Mouse (Mus musculus) c-Kit-positive CD71-positive TER-119-negative erythroid progenitor cells, embryonic 14.5 days (primary cell): ENCODE data around the gene Pdzd8.

Source experiments
- DNase-seq: peaks from one replicate; pipeline ENCODE4 v3.0.0-alpha.2; 2013; ENCODE audit warnings: low read depth

Pdzd8 gene

DNA sequence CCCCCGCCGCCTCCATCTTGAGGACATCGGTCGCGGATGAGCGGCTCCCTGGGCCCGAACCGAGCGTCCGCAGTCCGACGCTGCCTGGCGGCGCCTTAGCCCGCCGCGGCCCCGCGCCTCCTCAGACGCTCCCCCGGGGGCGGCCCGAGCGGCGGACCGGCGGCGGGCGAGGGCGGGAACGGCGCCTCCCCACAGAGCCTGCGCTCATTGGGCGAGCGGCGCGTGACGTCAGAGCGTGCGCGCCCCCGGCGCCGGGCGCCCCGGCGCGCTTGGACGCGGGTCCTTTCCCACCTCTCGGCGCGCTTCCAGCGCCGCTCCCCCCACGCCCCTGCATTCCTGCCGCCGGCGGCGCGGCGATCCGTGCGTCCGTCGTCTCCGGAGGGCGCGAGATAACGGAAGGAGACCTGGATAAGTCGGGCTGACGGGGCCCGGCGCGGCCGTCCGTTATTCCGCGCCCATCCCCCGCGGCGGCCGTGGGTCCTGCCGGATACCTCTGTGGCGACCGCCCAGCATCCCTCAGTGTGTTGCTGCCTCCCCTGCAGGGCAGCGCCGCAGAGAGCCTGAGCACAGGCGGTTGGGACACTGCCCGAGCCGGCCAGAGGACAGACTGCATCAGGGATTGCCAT, at the start of gene Pdzd8:
Pdzd8 (minus strand) TSS at position 123 of the 626 bp plus-strand sequence.
- DNase-seq = no peak

DNA sequence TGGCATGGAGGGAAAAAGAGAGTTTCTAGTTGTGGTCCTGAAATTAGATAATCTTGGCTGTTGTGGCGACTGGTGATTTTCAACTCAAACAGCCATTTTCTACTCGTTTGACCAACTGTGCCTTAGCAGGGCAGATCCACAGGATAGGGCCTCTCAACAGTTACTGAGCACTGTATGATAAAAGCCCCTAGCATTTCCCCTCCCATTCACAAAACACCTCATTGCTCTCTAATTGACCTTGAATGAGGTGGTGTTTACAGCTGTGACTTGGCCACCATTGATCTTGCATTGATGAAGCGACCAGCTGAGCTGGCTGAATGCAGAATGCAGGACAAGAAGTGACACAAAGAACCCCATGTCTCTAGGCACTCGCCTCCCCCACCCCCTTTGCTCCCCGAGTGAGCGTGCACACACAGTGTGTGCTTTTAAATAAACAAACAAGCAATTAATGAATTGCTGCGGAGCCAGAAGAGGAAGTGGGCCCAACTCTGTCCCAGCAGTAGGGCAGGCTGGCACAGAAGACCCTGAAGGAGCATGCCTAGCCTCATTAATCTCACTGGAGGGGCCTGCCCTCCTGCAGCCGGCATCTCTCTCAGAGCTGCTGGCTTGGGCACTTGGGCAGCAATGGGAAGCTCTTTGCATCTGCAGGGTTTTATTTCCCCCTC, 48.3 kb upstream of the Pdzd8 start:
- no peak for DNase-seq

DNA sequence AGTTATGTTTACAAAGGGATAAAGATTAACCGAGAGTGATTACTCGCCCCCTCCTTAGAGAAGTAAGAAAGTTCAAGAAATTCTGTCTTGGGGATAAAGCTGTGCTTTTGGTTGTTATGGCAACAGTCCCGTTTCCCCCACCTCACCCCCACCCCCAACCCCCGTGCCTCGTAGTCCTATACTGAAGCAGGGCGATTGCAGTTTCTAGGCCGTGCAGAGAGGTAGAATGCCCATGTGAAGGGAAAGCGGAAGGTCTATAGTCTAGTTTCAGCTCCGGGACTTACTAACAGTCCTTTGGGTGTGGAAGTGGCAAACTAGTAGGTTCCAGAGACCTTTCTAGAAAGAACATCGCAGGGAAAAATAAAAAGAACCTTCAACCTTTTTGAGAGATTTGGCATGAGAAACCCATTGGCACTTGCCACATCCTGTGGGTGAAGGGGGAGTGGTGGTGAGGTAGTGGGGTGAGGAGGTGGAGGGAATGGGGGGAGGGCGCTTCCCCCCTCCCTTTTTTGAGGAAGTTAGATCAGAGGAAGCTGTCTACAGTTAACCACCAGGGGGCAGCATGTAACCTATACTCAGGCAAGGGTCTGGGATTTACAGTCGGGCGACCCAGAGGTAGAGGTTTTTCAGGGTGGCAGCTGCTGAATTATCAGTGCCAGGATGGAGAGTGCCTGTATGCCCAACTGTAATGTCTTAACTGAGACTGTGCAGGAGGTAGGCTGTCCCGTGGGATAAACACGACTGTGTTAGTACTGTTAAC, 43.4 kb upstream of the Pdzd8 start:
- DNase-seq = peak; percentile 36

DNA sequence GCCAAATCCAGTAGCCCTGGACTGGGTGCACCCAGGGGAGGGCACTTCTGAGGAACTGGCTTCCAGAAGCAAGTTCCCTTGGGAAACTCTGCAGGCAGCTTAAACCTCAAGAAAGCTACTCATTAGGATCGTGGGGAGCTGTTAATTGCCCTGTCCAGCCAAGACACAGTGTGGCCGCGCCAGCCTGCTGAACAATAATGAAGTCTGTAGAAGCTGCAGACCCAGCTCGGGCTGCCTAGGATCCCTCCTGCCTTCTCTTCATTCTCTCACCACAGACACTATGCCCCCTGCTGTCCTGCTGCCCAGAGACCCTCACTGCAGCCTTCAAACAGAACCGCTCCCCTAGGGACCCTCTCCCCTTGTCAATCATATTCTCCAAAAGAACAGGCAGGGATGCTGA, 42.8 kb upstream of the Pdzd8 start:
- DNase-seq = no peak

DNA sequence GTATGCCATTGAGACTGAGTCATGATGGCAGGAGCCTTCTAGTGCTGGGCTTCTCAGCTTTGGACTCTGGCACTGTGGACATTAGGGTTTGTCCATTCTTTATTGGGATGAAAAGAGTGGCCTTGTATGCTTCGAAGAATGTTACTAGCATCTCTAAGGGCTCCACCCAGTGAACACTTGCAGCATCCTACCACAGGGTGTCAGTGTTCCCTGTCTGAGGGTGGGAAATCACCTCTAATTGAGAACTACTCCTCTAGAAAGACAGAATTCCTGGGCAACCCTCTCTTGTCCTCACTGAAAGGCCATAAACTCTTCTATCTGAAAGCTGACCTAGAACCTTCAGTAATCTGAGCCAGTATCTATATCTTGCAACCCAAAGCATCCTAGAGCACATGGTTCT, 41.6 kb upstream of the Pdzd8 start:
- no peak for DNase-seq

DNA sequence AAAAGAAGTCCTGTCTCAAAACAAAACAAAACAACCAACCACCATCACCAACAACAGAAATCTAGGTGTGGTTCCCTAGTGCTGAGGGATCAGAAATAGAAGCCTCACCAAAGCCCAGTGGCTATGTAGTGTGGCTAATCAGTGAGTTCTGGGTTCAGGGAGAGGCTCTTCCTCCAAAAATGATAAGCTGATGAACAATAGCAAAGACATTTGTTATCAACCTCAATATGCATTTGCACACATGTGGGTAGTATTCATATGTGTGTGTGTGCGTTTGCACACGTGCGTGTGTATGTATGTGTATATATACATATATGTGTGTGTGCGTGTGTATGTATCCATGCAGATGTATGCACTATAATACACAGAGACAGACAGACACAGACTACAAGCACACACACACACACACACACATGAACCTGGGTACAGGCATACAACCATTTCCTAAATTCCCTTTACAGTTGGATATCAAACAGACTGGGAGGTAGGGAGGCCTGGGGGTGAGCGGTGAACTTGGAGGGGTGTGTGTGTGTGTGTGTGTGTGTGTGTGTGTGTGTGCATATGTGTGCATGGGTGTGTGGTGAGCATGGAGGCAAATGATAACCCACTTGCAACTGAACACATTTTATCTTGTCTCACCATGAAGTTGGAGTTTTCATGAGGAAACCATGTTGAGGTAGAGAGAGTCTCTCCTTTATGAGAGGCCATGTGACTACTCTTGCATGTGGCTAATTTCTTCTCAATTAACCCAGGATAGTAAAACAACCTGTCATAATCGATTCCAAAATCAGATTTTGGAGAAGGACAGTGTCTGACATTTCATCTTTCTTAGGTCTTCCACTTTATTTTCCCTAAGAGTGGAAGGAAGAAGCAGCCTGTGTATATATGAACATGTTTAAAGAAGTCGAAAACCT, 39.3 kb upstream of the Pdzd8 start:
- no peak for DNase-seq

DNA sequence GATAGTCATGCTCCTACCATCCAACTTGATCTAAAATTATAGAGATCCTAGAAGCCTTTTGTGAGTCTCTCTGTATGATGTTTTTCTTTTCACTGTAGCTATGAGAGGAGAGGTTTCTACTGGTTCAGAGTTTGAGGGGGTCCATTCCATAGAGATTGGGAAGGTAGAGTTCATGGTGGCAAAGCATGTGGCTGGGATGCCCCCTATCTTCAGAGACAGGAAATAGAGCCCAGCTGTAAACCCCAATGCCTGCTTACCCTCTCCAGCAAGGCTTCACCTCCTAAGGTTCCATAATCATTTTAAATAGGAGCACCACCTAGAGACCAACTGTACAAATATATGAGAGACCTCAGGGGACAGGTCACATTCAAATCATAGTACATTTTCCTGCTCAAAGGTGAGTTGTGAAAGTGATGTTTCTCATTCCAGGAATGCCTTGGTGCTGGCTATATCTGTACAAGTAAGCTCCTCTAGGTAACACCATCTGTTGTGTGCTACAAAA, 36.9 kb upstream of the Pdzd8 start:
- DNase-seq = no peak

DNA sequence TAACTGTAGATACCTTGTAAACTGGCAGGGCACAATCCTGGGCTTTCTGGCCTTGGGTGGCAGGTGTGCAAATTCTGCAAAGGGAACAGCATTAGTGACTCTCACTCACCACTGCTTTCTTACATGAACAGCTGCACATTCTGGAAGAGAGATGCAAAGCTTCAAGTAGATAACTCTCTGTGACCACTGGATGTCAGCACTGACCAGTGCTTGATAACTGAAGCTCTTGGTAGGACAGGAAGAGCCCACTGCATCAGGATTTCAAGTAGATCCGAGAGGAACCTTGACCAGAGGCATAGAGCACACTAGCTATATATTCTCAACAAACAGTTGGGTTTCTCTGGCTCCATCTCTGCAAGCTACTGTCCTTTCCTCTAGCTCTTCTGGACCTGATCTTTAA, 34.4 kb upstream of the Pdzd8 start:
- no peak for DNase-seq

DNA sequence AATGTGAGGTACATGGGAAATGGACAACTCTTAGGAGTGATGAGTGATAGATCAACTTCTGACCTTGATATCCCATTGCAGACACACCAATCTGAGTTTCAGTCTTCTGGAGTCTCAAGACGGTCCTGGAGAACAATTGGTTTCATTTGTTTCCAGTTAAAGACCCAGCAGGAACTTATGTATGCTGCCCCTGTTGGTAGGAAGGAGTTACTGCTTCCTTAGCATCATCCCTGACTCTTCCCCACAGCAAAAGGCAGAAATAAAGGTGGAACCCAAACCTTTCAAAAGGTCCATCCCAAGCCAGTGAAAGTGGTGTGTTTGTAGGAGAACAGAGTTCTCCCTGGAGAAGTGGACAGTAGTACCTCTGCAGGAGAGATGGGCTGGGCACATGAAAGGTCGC, 30.9 kb upstream of the Pdzd8 start:
- DNase-seq = no peak

DNA sequence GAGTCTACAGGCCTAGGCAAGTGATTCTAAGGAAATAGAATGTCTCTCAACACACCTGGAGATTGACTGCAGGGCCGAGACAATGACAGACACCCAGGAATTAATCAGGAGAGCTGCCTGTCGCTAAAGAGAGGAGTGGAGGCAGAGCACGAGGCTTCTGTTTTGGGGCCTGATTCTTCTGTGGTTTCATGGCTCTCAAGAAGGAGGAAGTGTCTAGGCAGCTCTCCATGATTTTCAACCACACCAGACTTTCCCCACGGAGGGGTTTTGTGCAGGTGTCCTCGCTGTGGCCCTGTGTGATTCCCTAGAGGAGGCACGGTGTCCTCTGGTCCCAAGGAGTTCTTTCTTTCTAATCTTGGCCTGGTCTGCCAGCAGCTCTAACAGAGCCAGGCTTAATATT, 29.4 kb upstream of the Pdzd8 start:
- no peak for DNase-seq

DNA sequence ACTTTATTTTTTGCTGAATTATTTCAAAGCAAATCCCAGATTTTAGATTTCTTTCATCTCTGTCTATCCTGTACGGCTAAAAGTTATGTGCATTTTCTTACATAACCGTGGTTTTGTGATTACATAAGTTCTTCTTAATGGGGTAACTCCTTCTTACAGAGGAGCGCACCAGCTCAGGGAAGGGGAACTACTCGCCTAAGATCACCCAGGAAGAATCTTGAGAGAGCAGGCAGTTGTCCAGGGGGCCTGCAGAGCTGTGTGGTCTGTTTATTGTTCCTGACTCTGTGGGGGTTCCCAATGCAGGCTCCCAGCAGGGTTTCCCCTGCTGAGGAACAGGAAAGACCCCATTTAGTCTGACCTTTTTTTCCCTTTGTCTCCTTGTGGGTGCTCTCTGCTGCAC, 27.3 kb upstream of the Pdzd8 start:
- no peak for DNase-seq

DNA sequence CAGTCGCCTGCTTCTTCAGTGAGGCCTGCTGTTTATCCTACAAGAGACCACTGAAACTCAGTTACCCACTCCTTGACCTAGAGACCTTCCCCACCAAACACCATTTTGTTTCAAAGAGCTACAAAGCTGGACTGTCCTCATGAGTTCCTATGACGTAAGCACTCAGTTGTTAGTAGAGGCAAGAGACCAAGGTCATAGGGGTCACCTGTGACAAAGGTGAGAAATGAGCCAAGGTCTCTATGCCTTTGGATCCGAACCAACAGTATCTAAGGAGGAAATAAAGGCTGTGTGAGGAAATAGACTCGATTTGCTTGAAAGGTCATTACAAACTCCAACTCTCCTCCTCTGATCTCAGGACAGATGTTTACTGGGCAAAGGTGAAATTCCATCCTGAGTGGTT, 25.4 kb upstream of the Pdzd8 start:
- DNase-seq = no peak

DNA sequence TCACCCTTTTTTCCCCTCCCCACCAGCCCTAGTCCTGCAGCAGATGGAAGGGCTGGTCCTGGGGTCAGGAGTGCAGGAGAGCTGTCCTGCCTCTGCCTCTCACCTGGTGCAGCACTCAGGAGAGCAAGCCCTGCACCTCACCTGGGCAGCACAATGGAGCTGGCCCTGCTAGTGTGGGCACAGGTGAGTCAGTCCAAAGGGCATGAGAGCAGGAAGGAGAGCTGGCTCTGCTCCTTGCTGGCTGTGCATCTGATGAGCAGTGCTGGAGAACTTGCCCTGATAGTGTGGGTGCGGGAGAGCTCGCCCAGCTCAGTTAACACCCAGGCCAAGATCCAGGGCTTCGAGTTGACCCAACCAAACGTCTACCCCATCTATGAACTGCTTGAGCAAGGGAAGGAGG, 22.3 kb upstream of the Pdzd8 start:
- no peak for DNase-seq

DNA sequence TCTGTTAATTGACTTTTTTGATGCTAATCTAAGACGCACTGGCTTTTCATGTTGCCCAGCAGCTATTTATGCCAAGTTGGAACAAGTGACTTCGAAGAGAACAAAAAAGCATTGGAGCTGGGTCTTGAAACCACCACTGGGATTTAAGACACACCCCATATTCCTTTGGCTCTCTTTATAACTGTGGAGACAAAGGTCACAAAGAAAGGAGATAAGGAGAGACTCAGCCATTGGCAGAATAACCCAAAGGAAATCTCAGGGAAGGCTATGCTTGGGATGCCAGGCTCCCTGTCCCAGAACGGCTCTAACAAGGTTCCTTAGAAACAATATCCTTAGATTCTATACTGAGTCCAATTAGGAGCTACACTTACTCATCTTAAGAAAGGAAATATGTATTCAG, 21.1 kb upstream of the Pdzd8 start:
- DNase-seq = no peak

DNA sequence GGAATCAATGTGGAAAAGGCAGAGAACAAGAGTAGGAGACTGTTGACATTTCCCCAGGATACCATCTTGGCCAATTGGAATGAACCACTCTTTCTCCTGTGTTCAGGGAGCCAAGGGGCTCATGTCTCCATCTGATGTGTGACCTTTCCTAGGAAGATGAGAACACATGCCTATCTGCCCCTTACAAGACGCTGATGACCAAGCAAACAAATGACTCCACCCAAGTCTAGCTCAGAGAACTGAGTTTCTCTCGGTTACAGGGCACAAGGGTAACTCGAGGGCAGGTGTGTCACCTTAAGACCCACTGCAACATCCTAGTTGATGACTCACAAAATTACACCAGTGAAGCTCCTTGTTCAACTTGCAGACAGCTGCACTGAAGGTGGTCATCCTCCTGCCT, 18.1 kb upstream of the Pdzd8 start:
- no peak for DNase-seq

DNA sequence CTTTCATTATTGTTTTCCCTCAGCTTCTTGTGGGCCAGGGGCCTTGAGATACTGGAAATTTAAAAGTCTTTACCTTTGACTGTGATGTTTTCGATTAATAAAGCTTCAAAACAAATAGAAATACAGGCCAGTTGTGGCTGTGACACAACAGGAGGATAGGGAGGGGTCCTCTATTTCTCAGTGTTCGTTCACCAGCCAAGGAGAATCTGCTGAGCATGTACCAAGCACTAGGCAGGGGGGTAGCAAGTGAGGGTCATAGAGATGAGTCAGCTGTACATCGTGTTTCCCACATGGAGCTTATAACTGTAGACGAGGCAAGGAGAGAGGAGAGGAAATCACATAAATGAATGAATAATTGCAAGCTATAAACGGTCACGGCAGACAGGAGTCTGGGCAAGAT, 17.1 kb upstream of the Pdzd8 start:
- no peak for DNase-seq

DNA sequence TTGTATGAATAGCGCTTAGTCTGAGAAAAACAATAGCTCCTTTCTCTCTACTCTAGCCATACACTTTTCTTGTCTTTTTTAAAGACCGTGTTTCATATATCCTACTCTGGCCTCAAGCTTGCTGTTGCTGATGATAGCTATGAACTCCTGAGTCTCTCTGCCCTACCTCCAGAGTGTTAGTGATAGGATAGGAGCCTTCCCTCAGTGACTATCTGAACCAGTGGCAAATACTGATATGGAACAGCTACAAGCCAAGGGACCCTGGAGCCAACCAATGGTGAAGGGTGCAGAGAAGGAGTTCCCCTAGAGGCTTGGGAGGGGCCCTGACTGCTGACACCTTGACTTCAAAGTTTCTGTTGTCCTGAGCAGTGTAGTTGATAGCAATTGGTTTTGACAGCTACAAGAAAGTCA, 14.9 kb upstream of the Pdzd8 start:
- DNase-seq = peak; percentile 85

DNA sequence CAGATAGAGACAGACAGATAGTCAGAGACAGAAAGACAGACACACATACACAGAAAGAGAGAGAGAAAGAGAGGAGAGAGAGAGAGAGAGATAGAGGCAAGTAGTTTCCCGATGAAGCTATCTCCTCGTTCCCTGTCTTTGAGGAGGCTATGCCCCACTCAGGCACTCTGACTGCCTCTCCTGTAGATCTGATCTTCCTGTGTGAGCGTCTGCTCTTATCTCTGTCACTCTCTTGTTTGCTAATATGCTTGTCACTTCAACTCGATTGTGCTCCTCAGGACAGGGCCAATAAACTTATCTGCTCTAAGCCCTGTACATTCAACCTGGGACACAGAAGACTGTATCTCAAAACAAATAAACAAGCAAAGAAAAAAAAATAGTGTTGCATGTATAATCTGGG, 13.6 kb upstream of the Pdzd8 start:
- DNase-seq = no peak

DNA sequence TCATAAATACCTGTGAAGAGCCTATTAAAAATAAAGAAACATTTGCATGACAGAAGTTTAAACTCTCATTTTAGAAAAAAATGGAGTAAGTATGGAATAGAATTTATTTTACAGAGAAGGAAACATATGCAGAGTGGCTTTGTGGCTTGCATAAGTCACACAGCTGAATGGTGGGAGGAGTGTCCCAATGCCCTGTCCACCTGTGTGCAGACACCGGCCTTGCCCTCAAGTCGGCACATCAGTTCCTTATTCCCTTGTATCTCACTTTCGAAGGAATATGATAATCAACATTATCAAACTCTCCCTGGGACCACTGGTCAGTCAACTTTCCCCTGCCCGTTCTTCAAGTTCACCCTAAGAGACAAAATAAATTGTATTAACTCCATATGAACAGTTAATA, 12.3 kb upstream of the Pdzd8 start:
- no peak for DNase-seq

DNA sequence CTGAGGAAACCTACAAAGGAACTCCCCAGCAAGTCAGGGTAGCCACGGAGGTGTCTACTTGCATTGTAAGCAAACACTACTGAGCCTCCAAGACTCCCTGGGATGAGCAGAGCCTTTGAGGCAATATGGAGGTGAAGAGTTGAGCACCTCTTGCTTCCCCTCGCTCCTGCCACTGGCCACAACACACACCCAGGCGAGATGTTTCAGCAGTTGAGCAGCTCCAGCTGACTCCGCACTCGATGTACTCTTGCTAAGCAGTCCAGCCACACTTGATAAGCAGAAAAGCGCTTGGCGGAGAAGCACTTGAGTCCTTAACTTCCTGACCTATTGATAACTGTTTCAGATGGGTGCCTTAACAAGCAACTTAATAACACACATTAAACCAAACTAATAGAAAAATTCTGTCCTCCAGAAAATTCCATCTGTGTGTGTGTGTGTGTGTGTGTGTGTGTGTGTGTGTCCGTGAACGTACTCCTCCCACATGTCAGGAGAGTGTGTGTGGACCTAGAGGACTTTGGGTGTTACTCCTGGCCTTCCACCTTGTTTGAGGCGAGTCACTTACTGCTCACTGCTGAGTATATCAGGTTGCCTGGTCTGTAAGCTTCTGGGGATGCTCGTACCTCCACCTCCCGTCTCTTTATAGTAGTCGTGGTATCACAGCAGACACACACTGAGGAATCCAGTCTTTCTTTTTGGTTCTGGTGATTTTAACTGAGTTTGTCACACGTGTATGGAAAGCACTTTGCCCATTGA, 11.4 kb upstream of the Pdzd8 start:
- DNase-seq = no peak

DNA sequence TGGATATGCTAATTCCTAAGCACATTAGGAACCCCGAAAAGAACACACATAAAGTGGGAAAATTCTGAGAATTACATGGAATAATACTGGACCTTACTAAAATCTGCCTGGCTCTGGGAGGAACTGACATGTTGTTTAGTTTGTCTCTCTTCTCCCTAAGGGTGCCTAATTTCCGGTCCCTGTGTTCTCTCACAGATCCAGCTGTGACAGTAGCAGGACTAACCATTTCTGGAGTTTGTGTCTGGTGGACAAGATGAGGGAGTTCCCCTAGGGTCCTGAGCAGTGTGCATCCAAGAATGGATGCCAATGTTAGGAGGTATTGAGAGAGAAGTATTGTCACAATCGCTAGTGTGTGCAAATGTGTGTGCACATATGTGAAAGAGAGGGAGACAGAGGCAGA, 10.8 kb upstream of the Pdzd8 start:
- no peak for DNase-seq

DNA sequence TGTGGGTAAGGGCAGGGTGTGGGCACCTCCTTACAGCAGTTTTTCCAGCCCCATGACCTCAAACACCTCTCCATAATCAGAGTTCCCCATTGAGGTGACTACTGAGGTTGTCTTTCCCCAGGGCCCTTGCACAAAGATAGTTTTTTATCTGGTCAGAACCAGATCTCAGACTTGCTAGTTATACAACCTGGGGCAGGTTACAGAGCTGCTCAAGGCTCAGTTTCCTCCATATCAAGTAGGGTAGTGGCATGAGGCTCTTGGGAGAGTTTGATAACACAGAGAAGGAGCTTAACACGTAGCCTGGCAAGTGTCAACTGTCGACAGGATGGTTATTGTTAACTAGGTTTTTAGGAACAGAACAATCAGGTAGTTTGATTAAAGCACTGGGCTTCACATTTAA, 9.3 kb upstream of the Pdzd8 start:
- DNase-seq = no peak
